Mouse (Mus musculus): ENCODE data around the gene Itln1.

Gene Itln1

GRCm38 (mm10) chr1:171535194-171535593, at the start of gene Itln1:
Gene Itln1, minus strand, starts transcription at chr1:171535294.
- DNase-seq (ENCODE audit: low read depth) = no peak

- DNase-seq (ENCODE audit: low read depth) = no peak
These were observed 49.5 kb upstream of the Itln1 start for GRCm38 (mm10) chr1:171584584-171584983.

GRCm38 (mm10) chr1:171577168-171577567, 42.1 kb upstream of the Itln1 start:
- DNase-seq (ENCODE audit: low read depth) = no peak

GRCm38 (mm10) chr1:171568436-171568835, 33.3 kb upstream of the Itln1 start:
- peak; percentile 15 for DNase-seq (ENCODE audit: low read depth)

GRCm38 (mm10) chr1:171566777-171567176, 31.7 kb upstream of the Itln1 start:
- DNase-seq (ENCODE audit: low read depth) = peak; percentile 83

- no peak for DNase-seq (ENCODE audit: low read depth)
These were observed 30.8 kb upstream of the Itln1 start for GRCm38 (mm10) chr1:171565888-171566287.

- peak; percentile 52 for DNase-seq (ENCODE audit: low read depth)
These were observed 29.2 kb upstream of the Itln1 start for GRCm38 (mm10) chr1:171564247-171564646.

- no peak for DNase-seq (ENCODE audit: low read depth)
These were observed 27.9 kb upstream of the Itln1 start for GRCm38 (mm10) chr1:171563042-171563441.

GRCm38 (mm10) chr1:171561639-171562225, 26.6 kb upstream of the Itln1 start:
- no peak for DNase-seq (ENCODE audit: low read depth)

- DNase-seq (ENCODE audit: low read depth) = no peak
These were observed 26.1 kb upstream of the Itln1 start for GRCm38 (mm10) chr1:171561200-171561599.

- DNase-seq (ENCODE audit: low read depth) = no peak
These were observed 25.2 kb upstream of the Itln1 start for GRCm38 (mm10) chr1:171560262-171560661.

- peak; percentile 8 for DNase-seq (ENCODE audit: low read depth)
These were observed 23.8 kb upstream of the Itln1 start, which contains the start of gene Cd244a for GRCm38 (mm10) chr1:171558898-171559297. Gene Cd244a, plus strand, starts transcription at chr1:171559193.

GRCm38 (mm10) chr1:171558407-171558806, 23.3 kb upstream of the Itln1 start:
- no peak for DNase-seq (ENCODE audit: low read depth)

- DNase-seq (ENCODE audit: low read depth) = no peak
These were observed 21.3 kb upstream of the Itln1 start for GRCm38 (mm10) chr1:171556366-171556765.

GRCm38 (mm10) chr1:171553359-171554341, 18.6 kb upstream of the Itln1 start:
- DNase-seq (ENCODE audit: low read depth) = no peak

GRCm38 (mm10) chr1:171552230-171552629, 17.1 kb upstream of the Itln1 start:
- DNase-seq (ENCODE audit: low read depth) = no peak

GRCm38 (mm10) chr1:171551326-171551725, 16.2 kb upstream of the Itln1 start:
- DNase-seq (ENCODE audit: low read depth) = no peak

- DNase-seq (ENCODE audit: low read depth) = no peak
These were observed 5.6 kb upstream of the Itln1 start for GRCm38 (mm10) chr1:171540694-171541093.

- DNase-seq (ENCODE audit: low read depth) = no peak
These were observed 537 bp downstream of the Itln1 start for GRCm38 (mm10) chr1:171534557-171534956.

GRCm38 (mm10) chr1:171532830-171533229, 2.3 kb downstream of the Itln1 start:
- no peak for DNase-seq (ENCODE audit: low read depth)

GRCm38 (mm10) chr1:171531367-171531766, 3.7 kb downstream of the Itln1 start:
- no peak for DNase-seq (ENCODE audit: low read depth)

- no peak for DNase-seq (ENCODE audit: low read depth)
These were observed 19.5 kb downstream of the Itln1 start for GRCm38 (mm10) chr1:171515557-171515956.

GRCm38 (mm10) chr1:171515039-171515438, 20.1 kb downstream of the Itln1 start:
- no peak for DNase-seq (ENCODE audit: low read depth)
